In the genomic region with DNA sequence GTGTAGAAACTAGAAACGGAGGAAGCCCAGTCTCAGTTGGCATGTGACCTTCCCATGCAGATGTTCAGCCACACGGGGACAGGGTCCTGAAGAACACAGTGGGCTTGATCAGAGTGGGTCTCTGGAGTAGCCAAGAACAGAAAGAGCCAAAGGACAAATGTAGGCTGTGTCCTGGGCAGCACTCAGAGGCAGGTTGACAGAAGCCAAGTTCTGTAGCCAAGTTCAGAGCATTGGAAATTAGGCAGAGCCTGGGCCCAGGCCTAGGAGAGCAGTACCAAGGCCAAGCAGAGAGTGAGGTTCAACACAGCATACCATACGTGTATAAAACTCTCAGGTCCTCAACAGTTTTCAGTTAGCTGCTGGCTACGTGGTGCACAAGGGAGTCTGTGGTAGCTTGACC, we compare ENCODE assay signal across 19 mouse cellular contexts.
DNase-seq lines count a peak whose midpoint lies in the region; ATAC-seq lines count a peak whose summit lies in the region.
"Had no signal": no experiment of that assay in that cellular context is flagged by ENCODE, and none has a peak within 500 bp of the region (broad histone marks: within the 10 kb centered on the region; RNA-seq: fewer than 3 reads in every experiment).

No protein-coding gene starts in this region.

- ATAC-seq in forebrain, embryonic 15.5 days (replicated peaks), result no peak
- no peak for ATAC-seq in forebrain, embryonic 11.5 days (replicated peaks; ENCODE audit: low FRiP score)
- ATAC-seq: midbrain, embryonic 16.5 days had no signal

- H3K36me3 ChIP-seq in forebrain, embryonic 15.5 days, result no peaks in the 10 kb centered on the region
- no peaks in the 10 kb centered on the region for H3K36me3 ChIP-seq in forebrain, embryonic 11.5 days (ENCODE audit: control insufficient read depth, insufficient read depth, low read length)
- H3K36me3 ChIP-seq: embryonic facial prominence, embryonic 15.5 days; heart, embryonic 13.5 days; hindbrain, embryonic 10.5 days; lung, embryonic 15.5 days; neural tube, embryonic 15.5 days had no signal

- peaks cover 11% of the 10 kb centered on the region; the same call in 1 of the 2 replicates for H3K4me1 ChIP-seq in forebrain, embryonic 15.5 days
- H3K4me1 ChIP-seq in forebrain, embryonic 11.5 days (replicated peaks; ENCODE audit: control insufficient read depth, insufficient read depth, low read length), result no peaks in the 10 kb centered on the region
- H3K4me1 ChIP-seq: embryonic facial prominence, embryonic 15.5 days; hindbrain, embryonic 10.5 days; lung, embryonic 15.5 days; neural tube, embryonic 15.5 days had no signal

- H3K27ac ChIP-seq in forebrain, embryonic 15.5 days (replicated peaks), result peak overlapping the region; percentile 31; the same call in 1 of the 2 replicates
- no peak overlapping the region for H3K27ac ChIP-seq in forebrain, embryonic 11.5 days (ENCODE audit: low read depth, low read length)
- H3K27ac ChIP-seq: embryonic facial prominence, embryonic 15.5 days; heart, embryonic 13.5 days; hindbrain, embryonic 10.5 days; liver, embryonic 14.5 days; lung, embryonic 15.5 days; neural tube, embryonic 15.5 days; stomach, postnatal 0 days had no signal

- H3K4me3 ChIP-seq in forebrain, embryonic 15.5 days, result no peak overlapping the region
- no peak overlapping the region for H3K4me3 ChIP-seq in forebrain, embryonic 11.5 days (ENCODE audit: low read depth, low read length)
- H3K4me3 ChIP-seq: embryonic facial prominence, embryonic 15.5 days; heart, embryonic 13.5 days; hindbrain, embryonic 10.5 days; lung, embryonic 15.5 days; neural tube, embryonic 15.5 days had no signal

- H3K9ac ChIP-seq in forebrain, embryonic 15.5 days (replicated peaks), result no peak overlapping the region
- H3K9ac ChIP-seq in forebrain, embryonic 11.5 days (ENCODE audit: low read length), result no peak overlapping the region
- H3K9ac ChIP-seq: embryonic facial prominence, embryonic 15.5 days; heart, embryonic 13.5 days; liver, embryonic 14.5 days; lung, embryonic 15.5 days; neural tube, embryonic 15.5 days had no signal

- H3K4me2 ChIP-seq in forebrain, embryonic 15.5 days (replicated peaks), result no peak overlapping the region
- no peak overlapping the region for H3K4me2 ChIP-seq in forebrain, embryonic 11.5 days (ENCODE audit: low read depth, low read length, severe bottlenecking)
- H3K4me2 ChIP-seq: embryonic facial prominence, embryonic 15.5 days; heart, embryonic 13.5 days; lung, embryonic 15.5 days; neural tube, embryonic 15.5 days had no signal

- intact Hi-C loops in heart, postnatal 10 days (cut with DNase I), result no loop called here
- intact Hi-C loops in heart, postnatal 25 days (cut with DNase I), result no loop called here

- no peaks in the 10 kb centered on the region for H3K27me3 ChIP-seq in forebrain, embryonic 15.5 days
- no peaks in the 10 kb centered on the region for H3K27me3 ChIP-seq in forebrain, embryonic 11.5 days (ENCODE audit: control insufficient read depth, insufficient read depth, low read length)
- H3K27me3 ChIP-seq: embryonic facial prominence, embryonic 15.5 days; heart, embryonic 13.5 days; lung, embryonic 15.5 days; neural tube, embryonic 15.5 days had no signal

- no peak for DNase-seq in forebrain, embryonic 11.5 days (ENCODE audit: low spot score)
- DNase-seq in heart, postnatal 10 days, result peak; percentile 14 to 17
- DNase-seq in heart, postnatal 25 days (ENCODE audit: low spot score), result no peak
- peak; percentile 38 to 43 for DNase-seq in right cerebral cortex, postnatal 10 days (ENCODE audit: low spot score in 2 of 2)
- no peak for DNase-seq in right cerebral cortex, postnatal 14 days
- DNase-seq in thymus, postnatal 14 days, result no peak
- DNase-seq: adrenal gland, adult 2 months; kidney, adult 8-10 months; kidney, postnatal 14 days; lung, postnatal 4 days had no signal

- 84% methylated on average over 4 of the region's 4 CpGs for WGBS in forebrain, embryonic 15.5 days
- 89% methylated on average over 4 of the region's 4 CpGs for WGBS in forebrain, embryonic 11.5 days

- H3K9me3 ChIP-seq in forebrain, embryonic 15.5 days, result no peaks in the 10 kb centered on the region
- H3K9me3 ChIP-seq in forebrain, embryonic 11.5 days (ENCODE audit: control insufficient read depth, low read length), result no peaks in the 10 kb centered on the region
- H3K9me3 ChIP-seq: embryonic facial prominence, embryonic 15.5 days; heart, embryonic 13.5 days; hindbrain, embryonic 10.5 days; lung, embryonic 15.5 days had no signal

Comparison
In these comparisons a context has a peak if more than half of its experiments do, and no peak if none do; other contexts are left out.
1. DNase-seq: peak in heart, postnatal 10 days (2 of 2) and right cerebral cortex, postnatal 10 days (2 of 2); none in forebrain, embryonic 11.5 days (single experiment), heart, postnatal 25 days (single experiment), right cerebral cortex, postnatal 14 days (single experiment) and thymus, postnatal 14 days (single experiment).